Mouse (Mus musculus) brain, embryonic 14.5 days (tissue): ENCODE data around the gene Sox5. TPM values are rescaled to one million over a fixed set of nuclear protein-coding genes. Genes with fewer than 3 reads are reported as not detected.
A peak's percentile ranks its signal among the peaks of the same experiment; 100 is the strongest.

Experiments used
- DNase-seq: peaks from one replicate; pipeline ENCODE4 v3.0.0-alpha.2; 2011; ENCODE audit warnings: low read depth
- CTCF ChIP-seq: fragments of 200-500 bp; IDR thresholded peaks from 2 replicates; pipeline ENCODE4 v1.5.1; 2012; ENCODE audit warnings: inconsistent platforms, mild to moderate bottlenecking, moderate library complexity, borderline replicate concordance; ENCODE audit not compliant: insufficient read depth, insufficient read length; ENCODE audit errors: extremely low read depth
- POLR2A ChIP-seq: fragments of 200-500 bp; IDR thresholded peaks from 2 replicates; pipeline ENCODE4 v1.6.1; 2012; ENCODE audit warnings: mild to moderate bottlenecking, inconsistent platforms, borderline replicate concordance; ENCODE audit not compliant: poor library complexity, insufficient read depth, insufficient read length, severe bottlenecking; ENCODE audit errors: extremely low read depth
- polyA plus RNA-seq: library from polyadenylated mRNA; depleted of rRNA; stranded (reverse); fragments of >200 nt; gene quantifications from 2 replicates; pipeline ENCODE4 v1.2.3, GENCODE M21; 2012

Gene Sox5
- polyA plus RNA-seq, 1 experiment, result 30.3 TPM

- TF ChIP-seq CTCF (no peak), POLR2A (no peak)
- peak; percentile 63 for DNase-seq
Measured at GRCm38 (mm10) chr6:144181083-144181866, 600.5 kb downstream of the Sox5 start.

- DNase-seq, result no peak
- TF ChIP-seq POLR2A, result no peak
- no peak for TF ChIP-seq CTCF
Measured at GRCm38 (mm10) chr6:144179111-144179510, 602.7 kb downstream of the Sox5 start.

GRCm38 (mm10) chr6:144176674-144177073 is 605.1 kb downstream of the Sox5 start:
- no peak for DNase-seq
- TF ChIP-seq CTCF (no peak), POLR2A (no peak)

GRCm38 (mm10) chr6:144175590-144175989 is 606.2 kb downstream of the Sox5 start:
- no peak for TF ChIP-seq CTCF
- TF ChIP-seq POLR2A, result no peak
- DNase-seq, result no peak

DNA sequence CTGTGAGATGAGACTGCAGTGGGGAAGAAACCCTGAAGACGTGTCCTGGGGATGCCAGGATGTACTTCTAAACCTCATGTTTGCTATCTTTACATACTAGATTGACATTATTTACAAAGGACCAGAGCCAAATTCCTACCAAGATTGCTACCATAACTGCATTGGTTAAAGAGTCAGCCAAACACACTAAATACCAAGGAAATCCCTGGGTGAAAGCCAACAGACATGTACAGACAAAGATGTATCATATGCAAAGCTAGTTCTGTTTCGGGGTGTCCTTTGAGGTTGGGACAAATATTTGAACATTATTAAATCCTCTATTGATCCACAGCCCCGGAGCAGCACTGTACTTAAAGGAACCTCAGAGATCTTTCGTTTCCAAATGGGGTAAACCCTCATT is 611.2 kb downstream of the Sox5 start:
- DNase-seq, result no peak
- no peak for TF ChIP-seq CTCF

DNA sequence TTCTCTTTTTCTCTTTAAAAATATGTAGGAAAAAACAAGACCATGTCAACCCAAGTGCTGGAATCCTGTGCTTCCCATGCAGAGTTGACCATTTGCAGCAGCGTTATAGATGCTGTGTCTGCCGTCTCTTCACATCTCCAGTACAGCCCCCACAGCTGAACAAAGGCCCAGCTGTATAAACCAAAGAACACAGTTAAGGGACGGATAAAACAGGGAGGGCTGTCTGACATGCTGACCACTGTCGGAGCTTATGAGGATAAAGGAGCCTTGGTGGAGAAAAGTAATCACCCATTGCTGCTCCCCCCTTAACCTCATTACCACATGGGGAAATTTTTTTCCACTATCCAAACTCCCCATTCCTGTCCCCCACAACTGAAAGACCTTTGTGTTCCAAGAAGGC is 612.0 kb downstream of the Sox5 start:
- peak; percentile 40 for DNase-seq
- TF ChIP-seq CTCF (no peak), POLR2A (no peak)

DNA sequence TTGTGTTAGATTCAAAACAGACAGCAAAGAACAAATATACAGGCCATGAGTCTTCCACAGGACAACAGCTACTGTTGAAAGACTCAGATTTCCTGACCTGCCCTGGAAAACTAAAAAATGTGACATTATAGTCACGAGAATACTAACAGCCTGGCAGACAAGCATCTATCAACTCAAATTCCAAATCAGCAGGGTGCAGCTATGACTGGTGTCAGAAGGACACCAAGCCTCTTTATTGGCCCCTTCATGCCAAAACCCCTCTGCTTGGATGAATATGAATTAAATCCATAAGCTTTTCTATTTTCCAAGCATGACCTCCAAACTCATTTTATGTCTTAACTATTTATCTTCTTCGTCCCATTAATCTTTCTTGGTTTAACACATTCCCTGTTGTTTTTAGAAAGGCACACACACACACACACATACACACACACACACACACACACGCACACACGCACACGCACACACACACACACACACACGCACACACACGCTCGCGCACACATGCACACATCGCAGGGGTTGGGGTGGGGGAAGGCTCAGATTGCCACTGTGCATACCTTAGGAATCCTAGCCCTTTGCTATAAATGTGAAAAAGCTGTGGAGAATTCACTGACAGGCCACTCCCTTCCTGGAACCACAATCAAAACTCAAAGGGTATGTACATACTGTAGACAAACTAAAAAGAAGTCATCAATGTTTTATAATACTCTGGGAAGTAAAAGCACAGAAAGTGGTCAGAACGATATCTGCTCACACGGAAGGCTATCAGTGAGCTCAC is 612.9 kb downstream of the Sox5 start:
- DNase-seq, result no peak
- no peak for TF ChIP-seq CTCF
- TF ChIP-seq POLR2A, result no peak

DNA sequence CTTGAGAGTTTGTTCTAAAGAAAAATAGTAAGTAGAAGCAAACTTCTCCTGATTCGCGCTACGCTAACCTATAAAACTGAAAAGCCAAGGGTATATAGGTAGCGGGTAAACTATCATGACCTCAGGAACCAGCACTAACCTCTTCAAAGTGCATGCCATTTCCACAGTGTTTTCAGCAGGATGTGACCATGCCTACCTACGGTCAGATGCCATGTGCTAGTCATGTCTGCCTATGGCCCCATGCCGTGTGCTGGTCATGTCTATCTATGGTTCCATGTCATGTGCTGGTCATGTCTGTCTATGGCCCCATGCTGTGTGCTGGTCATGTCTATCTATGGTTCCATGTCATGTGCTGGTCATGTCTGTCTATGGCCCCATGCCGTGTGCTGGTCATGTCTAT is 614.7 kb downstream of the Sox5 start:
- no peak for DNase-seq
- TF ChIP-seq POLR2A, result no peak
- TF ChIP-seq CTCF, result no peak

- DNase-seq, result no peak
- no peak for TF ChIP-seq CTCF
- no peak for TF ChIP-seq POLR2A
Measured at GRCm38 (mm10) chr6:144166651-144167050, 615.1 kb downstream of the Sox5 start.

DNA sequence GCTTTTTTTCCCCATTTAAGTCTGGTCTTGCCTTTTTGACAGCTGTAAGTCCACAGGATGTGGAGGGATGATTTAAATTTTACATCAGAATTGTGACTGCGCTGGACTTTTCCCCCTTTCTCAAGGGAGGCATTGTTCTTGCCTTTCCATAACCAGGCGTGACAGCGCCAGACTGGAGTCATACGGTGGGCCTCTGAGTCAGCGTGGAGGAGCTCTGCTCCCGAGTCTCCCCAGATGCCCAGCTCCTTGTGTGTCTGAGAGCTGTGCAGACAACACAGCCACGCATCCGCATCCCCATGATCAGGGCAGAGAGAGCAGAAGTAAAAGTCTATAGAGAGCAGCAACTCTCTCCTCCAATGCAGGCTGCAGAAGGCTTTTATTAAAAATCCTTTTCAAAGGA is 615.7 kb downstream of the Sox5 start:
- TF ChIP-seq POLR2A (no peak), CTCF (no peak)
- peak; percentile 80 for DNase-seq

GRCm38 (mm10) chr6:144163501-144163900 is 618.3 kb downstream of the Sox5 start:
- no peak for TF ChIP-seq CTCF
- TF ChIP-seq POLR2A, result no peak
- no peak for DNase-seq

- TF ChIP-seq CTCF, result no peak
- TF ChIP-seq POLR2A, result no peak
- DNase-seq, result no peak
Measured at GRCm38 (mm10) chr6:144158637-144159036, 623.1 kb downstream of the Sox5 start.
